Mouse (Mus musculus): ENCODE measurements around the gene Snrpa1.
"Not testable (repeated sequence)": the region's sequence is repeated elsewhere in the genome, so short reads cannot be mapped to it uniquely, and the experiment has no call there.

Snrpa1 gene

DNA sequence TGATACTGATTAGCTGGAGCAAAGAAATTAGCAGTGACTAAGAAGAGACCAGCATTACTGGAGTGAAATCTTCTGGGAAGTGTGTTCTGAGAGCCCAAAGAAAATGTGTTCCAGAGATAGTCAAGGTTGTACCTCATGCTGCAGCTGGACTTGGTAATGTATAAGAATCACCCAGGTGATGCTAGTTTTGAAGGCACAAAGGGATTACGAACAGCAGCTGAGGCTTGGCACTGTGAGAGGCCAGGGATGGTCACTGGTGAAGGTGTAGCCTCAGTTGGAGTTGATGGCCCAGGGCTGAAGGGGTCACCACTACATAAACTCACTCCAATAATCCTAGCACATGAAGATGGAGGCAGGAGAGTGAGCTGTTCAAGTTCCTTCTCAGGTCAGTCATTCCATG is at the start of gene Snrpa1:
Snrpa1 (plus strand) TSS at position 301 of the 400 bp plus-strand sequence.
- DNase-seq: no peak

DNA sequence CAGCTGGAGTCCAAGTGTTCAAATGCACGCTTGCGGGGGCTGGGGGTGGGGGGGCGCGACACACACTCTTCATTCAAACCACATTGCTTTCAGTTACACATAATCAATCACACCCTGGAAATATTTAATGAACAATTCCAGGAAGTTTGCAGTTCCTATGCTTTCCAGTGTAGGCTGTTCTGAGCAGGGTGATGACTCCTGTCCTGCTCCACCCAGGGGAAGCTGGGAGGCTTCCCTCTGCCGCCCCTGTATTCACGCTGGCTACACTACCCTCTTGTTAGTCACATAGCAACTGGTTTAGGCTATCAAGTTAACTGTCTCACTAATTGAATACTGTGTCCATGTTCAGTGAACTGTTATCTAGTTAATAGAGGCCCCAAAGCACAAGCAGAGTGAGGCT is 48.3 kb upstream of the Snrpa1 start:
- no peak for DNase-seq

GRCm38 (mm10) chr7:66027747-66028146 is 31.1 kb upstream of the Snrpa1 start:
- DNase-seq: no peak

DNA sequence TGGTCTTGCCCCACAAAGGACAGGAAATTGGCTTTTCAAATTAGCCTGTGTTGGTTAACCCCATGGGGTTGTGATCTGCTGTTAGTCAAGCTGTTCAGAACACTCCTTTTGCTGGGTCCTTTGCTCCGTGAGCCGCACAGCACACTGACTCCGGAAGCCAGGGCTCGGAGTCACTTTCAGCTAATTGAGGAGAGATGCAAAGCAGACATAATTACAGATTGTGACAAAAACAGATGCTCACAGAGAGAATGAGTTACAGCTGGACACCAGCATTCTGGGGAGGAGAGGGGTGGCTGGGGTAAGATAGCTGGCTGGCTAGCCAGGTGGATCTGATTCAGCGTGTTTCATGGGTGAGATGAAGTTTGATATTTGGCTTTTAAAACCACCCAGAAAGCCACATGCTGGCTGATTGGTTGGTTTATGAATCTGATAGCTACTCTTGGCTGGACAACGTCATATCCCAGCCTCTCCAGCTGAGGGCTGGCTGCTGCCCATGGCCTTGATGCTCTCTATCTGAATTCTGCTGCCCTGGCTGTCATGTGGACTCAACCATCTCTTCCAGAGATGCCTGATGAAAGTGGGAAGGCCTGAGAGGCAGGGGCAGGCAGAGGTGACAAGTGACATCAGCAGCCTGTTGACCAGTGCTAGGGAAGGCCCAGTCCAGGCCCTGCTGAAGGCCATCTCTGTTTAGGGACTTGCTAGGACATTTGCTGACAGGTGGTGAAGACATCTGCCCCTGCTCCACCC is 29.9 kb upstream of the Snrpa1 start:
- DNase-seq: no peak

GRCm38 (mm10) chr7:66036809-66037208 is 22.0 kb upstream of the Snrpa1 start:
- no peak for DNase-seq

DNA sequence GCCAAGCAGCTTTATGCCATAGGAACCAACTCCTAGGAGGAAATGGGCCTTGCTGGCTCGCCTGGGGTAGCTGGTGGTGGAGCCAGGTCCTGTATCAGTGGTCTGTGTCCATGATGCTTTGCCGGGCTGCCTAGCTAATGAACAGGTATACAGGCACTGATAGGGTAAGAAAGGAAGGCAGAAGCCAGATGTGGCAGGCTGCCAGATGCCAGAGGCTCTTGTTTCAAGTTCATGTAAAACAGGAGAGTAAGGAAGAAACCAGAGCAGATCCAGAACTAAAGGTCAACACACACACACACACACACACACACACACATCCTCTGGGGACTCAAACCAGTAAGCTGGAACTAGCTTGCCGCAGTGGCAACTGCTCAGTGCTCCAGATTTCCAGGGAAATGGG is 20.5 kb upstream of the Snrpa1 start:
- DNase-seq: no peak

GRCm38 (mm10) chr7:66038730-66039129 is 20.1 kb upstream of the Snrpa1 start:
- DNase-seq: no peak

GRCm38 (mm10) chr7:66040026-66040814 is 18.6 kb upstream of the Snrpa1 start:
- no peak for DNase-seq

- peak; percentile 24 to 35 for DNase-seq
These were observed 15.0 kb upstream of the Snrpa1 start, which contains the start of gene Gm45213 for GRCm38 (mm10) chr7:66043552-66044459. TSS of gene Gm45213 (plus strand) at chr7:66043602.

- DNase-seq: no peak
These were observed 14.2 kb upstream of the Snrpa1 start for GRCm38 (mm10) chr7:66044617-66045016.

DNA sequence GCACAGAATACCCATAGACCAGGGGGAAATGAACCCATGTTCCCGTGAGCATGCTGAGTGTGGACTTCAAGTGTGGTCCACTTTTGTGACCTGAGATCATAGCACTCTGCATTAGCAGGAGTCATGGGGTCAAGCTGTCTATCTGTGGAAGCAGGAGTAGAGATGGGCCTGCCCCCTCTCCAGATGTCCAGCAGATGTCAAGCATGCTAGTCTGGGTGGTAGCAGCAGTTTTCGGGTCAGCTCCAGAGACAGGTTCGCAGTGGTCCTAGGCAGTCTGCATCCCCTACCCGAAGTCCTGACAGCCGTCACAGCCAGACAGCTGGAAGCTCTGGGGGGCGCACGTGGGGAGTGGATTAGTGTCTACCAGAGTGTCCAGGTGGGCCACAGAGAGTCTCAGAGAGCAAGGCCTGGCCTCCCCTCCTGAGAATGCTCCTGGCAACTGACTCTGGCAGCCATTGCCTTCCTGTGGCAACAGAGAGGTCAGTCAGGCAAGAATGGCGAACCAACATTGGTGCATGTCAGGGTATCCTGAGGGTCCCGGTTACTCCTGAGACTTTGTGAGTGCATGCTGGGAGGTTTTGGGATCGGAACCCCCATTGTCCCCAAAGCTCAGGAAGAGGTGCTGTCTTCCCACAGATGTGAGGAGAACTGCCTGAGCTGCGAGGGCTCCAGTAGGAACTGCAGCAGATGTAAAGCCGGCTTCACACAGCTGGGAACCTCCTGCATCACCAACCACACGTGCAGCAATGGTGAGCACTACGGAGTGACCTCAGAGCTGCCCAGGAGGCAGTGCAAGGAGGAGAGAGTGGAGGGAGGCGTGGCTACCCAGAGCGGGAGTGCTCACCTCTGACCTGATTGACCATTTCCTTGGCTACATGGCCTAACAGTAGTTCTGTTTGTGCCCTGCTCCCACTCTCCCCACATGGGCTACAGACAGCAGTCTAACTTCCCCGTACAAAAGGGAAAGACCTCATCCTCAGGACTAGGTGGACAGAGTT is 11.6 kb upstream of the Snrpa1 start:
- no peak for DNase-seq

DNA sequence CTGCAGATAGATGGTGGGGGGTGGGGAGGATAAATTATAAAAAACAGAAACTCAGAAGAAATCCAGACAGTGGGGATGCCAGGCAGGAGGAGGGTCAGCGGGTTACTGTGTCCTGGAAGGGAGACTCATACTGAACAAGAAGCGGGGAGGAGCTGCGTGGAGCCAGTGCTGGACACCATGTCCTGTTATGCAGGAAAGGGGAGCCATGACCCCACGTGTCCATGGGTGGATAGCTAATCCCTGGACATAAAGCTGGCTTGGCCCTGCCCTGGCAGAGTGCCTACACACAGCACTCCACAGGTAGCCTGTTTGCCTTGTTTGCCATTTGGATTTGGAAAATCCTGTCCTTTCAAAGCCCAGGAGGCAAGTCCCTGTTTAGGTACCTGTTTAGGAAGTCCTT is 10.8 kb upstream of the Snrpa1 start:
- no peak for DNase-seq

GRCm38 (mm10) chr7:66048446-66049230 is 10.2 kb upstream of the Snrpa1 start:
- no peak for DNase-seq

DNA sequence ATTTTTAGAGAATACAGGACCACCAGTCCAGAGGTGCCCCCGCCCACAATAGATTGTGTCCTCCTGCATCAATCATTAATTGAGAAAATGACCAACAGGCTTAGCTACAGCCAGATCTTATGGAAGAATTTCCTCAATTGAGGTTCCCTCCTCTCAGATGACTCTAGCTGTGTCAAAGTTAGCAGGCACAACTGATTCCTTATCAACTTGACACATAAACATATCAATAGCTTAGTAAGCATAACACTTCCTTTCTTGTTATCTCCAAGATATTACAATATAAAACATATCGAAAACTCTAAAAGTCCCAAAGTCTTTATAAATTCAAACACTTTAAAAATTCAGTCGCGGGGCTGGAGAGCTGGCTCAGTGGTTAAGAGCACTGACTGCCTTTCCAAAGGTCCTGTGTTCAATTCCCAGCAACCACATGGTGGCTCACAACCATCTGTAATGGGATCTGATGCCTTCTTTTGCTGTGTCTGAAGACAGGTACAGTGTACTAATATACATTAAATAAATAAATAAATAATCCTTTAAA is 4.8 kb upstream of the Snrpa1 start:
- no peak for DNase-seq

DNA sequence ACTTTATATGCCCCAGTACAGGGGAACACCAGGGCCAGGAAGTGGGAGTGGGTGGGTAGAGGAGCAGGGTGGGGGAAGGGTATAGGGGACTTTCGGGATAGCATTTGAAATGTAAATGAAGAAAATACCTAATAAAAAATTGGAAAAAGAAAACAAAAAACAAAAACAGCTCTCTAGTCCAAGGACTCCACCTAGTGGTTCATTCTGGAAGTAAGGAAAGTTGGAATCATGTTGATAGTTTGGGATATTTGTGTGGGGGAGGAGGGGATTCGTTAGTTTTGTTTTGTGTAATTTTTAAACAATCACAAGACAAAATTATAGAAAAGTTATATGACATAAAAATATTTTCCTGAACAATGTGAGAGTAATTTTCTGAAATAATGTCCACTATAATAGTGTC is 3.4 kb upstream of the Snrpa1 start:
- not testable (repeated sequence) for DNase-seq

GRCm38 (mm10) chr7:66060066-66060956 is 1.5 kb downstream of the Snrpa1 start:
- peak; percentile 89 to 90 for DNase-seq

- DNase-seq: no peak
These were observed 2.3 kb downstream of the Snrpa1 start for GRCm38 (mm10) chr7:66061057-66061456.

DNA sequence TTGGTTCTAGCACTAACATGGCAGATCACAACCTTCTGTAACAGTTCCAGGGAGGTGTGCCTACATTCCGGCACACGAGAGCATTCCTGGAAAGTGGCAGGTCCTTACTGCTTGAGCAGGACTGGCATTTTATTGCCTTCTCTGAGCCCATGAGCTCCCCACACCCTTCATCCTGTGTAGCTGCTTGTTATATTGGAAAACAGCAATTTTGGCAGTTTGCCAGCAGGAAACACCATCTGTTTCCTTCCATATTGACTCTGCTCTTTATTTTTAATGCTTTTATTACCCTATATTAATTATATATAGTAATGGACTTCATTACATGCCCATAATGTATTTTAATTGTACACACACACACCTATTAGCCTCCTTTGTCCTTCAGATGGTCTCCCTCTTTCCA is 17.6 kb downstream of the Snrpa1 start:
- DNase-seq: no peak

All from thymus, postnatal 36 days (tissue).